Mouse (Mus musculus): ENCODE data around the gene Rho.

The Rho gene

DNA sequence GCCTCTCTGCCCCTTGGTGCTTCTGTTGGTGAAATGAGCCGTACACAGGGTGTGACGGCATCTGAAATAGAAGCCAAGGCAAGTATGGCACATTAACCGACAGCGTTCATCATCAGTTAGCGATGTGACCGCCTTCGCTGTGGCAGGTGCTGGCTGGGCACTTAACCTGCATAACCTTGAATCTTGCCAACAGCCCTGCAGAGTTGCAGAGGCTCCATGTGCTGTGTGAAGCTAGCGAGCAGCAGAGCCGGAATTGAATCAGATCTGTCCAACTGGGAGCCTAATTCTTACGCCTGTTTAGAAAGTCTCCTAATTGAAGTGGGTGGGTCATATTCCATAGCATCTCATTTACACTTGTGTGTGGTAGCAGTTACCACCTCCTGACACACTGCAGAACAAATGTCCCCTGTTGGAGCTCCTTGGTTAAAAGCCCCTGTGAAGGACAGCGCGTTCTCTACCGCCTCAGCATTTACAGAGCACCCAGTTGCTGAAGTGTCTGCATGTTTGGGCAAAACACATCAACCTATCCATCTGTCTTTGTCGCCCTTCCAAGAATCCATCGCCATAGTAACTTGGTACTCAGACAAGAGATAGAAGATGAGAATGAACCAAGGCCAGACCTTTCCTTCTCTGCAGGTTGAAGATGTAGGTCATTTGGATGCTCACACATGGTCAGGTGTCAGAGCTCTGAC is 16.9 kb upstream of the Rho start:
- in situ Hi-C loops (cut with MboI): no loop called here

DNA sequence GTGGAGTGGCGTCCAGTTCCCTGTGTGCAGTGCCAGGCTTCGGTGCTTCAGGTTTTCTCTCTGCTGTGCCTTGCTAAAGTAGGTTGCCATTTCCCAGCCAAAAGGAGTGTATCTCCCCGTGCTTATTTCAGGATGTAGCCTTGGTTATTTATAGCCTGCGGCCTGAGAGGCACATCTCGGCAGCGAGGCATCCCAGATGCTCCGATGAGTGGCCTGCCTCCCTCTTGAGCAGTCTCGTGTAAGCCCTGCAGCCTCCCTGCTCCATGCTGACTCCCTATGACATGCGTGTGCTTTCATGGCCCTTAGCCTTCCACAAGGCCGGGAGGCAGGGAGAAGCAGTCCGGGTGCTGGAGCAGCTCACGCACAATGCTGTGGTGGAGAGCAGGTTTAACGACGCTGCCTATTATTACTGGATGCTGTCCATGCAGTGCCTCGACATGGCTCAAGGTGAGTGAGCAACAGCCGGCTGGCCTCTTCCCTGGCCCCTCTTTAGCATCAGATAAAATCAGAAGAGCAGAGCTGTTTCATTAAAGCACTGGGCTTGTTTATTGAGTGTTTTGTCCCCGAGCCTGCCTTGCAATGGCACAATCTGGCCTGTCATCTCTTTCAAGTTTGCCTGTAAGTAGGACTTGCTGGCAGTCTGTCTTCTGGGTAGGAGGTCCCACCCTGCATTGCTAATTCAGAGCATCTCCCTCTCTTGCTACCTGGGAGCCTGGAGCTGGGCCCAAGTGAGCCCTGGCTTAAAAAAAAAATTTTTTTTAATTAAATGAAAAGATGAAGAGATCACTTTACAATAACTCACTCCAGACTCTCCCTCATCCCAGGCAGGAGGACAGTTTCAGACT is 15.7 kb upstream of the Rho start:
- in situ Hi-C loops (cut with MboI): no loop called here

DNA sequence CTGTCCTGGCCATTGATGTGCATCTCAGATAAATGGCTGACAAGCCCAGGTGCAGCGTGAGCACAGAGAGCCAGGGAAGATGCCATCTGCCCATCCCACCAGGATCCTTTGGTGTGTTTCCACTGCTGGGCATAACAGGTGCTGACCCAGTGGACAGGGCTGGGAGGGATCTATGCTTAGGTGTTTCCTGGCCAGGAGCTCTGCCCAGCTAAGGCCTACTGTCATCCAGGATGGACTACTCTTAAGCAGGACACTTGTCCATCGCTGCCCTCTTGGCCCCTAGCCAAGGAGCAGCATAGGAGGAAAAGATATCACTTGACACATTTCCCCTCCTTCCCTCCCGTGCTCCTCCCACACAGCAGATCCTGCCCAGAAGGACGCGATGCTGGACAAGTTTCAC is 14.9 kb upstream of the Rho start:
- in situ Hi-C loops (cut with MboI): no loop called here

DNA sequence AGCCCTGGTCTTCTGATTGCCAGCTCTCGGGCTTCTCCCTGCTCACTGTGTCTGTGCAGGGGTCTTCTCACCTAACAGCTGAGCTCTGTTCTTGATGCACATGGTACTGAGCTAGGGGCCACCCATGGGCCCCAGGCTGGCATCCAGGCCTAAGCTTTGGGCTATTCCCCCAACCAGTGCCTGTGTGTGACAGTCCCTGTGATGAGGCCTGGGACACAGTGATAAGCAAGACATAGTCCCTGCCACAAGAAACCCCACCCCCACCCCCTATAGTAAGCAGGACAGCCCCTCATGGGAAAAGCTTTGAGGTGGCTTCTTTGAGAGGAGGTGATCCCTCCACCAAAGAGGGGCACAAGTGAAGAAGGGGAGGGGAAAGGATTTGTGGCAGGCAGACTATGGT is 12.9 kb upstream of the Rho start:
- in situ Hi-C loops (cut with MboI): no loop called here

GRCm38 (mm10) chr6:115919876-115920275 is 11.7 kb upstream of the Rho start:
- in situ Hi-C loops (cut with MboI): no loop called here

DNA sequence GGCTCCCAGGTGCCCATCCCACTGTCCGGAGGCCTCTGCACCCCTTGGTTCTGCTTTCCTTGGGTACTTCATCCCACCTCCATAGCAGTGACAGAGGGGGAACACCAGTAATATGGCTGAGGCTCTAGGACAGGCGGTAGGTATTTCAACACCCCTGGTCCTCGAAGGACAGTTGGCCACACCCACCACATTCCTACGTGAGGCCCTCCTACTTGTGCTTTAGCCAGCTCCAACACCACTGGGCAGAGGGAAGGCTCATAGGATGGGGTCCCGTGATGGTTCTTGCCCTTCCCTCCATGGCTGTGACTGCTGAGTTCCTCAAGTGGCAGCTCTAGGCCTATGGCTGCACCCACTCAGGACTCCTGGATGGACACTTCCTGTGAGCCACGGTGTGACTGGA is 6.7 kb upstream of the Rho start:
- in situ Hi-C loops (cut with MboI): no loop called here

DNA sequence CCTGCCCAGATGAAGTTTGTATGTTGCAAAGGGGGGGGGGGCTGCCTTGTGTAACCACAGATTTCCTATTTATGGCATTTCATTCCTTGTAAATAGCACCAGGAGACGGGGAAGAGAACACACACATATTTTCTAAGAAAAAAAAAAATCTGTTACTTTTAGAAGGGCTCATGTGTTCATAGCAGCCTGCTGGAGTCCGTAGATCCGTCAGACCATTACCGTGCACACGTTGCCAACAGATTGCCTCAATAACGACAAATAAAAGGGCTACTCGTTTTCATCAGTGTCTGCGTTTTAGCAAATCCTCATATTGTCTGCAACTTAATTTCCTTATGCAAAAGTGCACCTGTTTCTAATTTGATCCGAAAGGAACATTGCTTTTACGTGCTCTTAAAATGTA is 5.1 kb upstream of the Rho start:
- in situ Hi-C loops (cut with MboI): no loop called here

DNA sequence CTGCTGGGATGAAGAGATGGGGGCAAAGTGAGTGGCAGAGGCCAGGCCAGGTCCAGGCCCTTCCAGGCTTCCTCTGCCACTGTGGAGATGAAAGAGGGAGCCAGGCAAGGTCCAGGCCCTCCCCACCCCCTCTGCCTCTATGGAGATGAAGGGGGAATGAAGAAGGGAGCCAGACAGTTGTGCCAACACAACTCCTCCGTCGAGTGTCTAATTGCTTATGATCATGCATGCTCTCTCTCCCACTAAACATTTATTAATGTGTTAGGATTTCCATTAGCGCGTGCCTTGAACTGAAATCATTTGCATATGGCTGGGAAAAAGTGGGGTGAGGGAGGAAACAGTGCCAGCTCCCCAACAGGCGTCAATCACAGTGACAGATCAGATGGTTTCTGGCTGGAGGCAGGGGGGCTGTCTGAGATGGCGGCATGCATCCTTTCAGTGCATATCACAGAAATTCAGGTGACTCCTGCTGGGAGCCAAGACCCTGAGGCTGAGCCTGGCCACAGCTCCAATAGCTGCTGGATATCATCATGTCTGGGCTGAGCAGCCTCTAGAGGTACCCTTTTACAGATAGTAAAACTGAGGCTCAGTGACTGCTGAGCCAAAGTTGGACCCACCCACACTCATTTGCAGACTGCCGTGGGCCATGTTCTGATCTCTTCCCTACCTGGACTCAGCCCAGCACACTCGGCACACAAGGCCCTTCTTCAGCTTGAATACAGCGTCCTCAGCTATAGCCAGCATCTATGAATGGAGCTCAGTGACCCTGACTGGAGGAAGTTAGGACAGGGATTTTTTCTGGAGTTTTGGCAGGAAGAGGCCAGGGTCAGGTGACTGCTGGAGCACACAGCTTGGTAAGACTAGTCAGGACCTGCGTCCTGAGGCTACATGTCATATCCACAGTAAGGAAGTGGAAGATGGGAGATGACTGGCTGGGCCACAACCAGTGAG is 4.0 kb upstream of the Rho start:
- in situ Hi-C loops (cut with MboI): no loop called here

- in situ Hi-C loops (cut with MboI): no loop called here
These were observed 1.5 kb upstream of the Rho start for GRCm38 (mm10) chr6:115930018-115930417.

- in situ Hi-C loops (cut with MboI): no loop called here
These were observed 843 bp downstream of the Rho start for GRCm38 (mm10) chr6:115932391-115932790.

- in situ Hi-C loops (cut with MboI): no loop called here
These were observed 4.0 kb downstream of the Rho start for GRCm38 (mm10) chr6:115935544-115935943.

GRCm38 (mm10) chr6:115938011-115938410 is 6.5 kb downstream of the Rho start:
- in situ Hi-C loops (cut with MboI): no loop called here

DNA sequence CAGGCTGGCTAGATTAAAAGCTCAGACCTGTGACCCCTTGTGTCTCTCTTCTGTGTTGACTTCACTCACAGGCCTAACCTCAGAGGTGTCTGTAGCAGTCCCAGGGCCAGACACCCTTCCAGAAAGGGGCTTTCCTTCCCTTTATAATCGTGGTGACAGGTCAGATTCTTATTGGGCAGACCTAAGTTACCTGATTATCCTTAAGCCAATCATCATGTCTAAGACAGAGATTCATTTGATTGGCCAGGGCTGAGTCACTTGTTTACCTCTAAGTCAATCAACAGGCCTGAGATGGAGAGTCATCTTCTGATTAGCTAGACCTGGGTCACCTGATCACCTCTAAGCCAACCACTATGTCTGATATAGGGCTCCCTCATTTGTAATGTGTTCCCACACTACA is 7.2 kb downstream of the Rho start:
- in situ Hi-C loops (cut with MboI): no loop called here

DNA sequence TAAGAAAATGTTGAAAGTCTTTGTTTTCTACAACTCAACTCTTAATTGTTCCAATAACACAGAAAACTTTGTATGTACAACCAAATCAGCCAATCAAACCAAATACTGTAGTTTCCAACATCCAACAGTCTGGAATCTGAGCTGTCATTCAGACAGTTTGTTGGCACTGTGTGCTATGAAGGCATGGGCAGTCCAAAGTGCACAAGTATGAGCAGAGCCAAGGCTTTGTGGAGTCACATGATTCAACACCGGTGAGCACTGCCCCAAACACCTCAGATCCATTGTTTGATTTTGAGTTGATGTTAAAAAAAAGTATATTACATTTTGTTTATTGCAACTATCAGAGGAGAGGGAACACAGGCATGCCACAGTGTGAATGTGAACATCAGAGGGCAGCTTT is 9.1 kb downstream of the Rho start:
- in situ Hi-C loops (cut with MboI): no loop called here

- in situ Hi-C loops (cut with MboI): no loop called here
These were observed 9.6 kb downstream of the Rho start for GRCm38 (mm10) chr6:115941128-115941527.

DNA sequence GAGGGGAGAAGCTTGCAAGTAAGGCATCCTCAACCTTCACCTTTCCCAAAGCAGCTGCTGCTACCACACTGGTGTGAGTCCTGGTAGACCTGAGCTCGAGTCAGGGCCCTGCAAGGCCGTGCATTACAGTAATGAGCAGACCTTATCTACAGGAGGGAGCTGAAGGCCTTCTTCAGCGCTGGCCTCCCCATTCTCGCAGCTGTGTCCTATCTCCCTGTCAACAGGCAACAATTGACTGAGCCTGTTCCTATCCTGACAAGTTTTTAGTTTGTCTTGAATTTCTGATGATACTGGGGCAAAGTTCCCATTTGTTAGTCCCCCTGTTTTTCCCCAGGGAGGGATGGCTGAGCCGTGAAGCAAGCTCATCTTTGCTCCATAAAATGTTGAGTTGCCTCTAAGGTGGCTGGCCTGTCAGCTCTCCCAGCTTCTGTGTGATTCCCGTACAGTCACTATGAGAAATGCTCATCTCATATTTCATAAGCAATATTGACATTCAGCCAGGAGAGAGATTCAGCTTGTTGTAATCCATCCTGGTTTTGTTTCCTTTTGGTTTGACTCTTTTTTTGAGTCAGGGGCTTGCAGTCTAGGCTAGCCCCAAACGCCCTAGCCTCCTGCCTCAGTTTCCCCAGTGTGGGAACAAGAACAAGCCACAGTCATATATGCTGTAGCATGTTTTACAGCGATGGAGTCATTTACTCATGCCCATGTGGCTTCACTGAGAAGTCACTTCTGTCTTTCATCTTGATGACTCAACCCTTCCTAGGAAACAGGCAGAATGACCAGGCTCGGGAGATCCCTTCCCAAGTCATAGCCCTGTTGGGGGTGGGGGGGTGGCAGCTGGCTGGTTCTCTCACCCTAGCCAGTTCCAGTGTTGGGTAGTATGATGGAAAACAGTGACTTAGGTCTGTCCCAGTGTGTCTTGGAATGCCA is 12.2 kb downstream of the Rho start:
- in situ Hi-C loops (cut with MboI): no loop called here

DNA sequence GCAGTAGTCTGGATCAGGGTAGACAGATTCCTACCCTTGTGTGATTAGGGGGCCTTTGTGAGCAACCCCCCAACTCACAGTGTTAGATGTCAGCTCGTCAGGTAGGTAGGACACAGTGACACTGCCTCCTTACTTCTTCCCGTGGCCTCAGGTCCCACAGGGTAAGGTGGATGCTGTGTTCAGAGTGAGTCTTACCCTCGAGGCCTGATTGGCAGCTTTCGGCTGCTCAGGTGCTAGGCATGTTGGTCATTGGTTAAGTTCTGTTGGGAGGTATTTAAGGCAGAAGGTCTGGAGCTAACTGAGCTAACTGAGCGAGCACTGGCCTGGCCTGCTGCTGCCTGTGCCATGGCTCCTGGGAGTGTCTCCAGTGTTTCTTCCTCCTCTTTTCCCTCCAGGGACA is 13.1 kb downstream of the Rho start, which contains the start of gene H1foo:
Gene H1foo (plus strand): TSS at position 301 of the 400 bp plus-strand sequence.
- in situ Hi-C loops (cut with MboI): no loop called here

DNA sequence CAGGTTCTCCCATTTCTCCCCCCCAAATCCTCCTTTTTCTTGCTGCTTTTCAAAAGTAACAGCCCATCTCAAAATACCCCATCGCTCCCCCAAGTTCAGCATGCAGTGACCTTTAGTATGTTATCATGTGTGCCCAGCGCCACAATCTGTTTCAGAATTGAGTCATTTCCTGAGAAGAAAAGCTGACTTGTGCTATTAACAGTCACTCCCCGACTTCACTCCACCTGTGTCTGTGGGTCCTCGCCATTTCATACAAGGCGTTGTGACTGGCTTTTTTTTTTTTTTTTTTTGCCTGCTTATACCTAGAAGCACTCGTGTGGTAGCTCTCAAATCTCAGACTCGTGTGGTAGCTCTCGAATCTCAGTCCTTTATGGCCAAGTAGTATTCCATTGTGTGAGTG is 14.1 kb downstream of the Rho start:
- in situ Hi-C loops (cut with MboI): no loop called here

DNA sequence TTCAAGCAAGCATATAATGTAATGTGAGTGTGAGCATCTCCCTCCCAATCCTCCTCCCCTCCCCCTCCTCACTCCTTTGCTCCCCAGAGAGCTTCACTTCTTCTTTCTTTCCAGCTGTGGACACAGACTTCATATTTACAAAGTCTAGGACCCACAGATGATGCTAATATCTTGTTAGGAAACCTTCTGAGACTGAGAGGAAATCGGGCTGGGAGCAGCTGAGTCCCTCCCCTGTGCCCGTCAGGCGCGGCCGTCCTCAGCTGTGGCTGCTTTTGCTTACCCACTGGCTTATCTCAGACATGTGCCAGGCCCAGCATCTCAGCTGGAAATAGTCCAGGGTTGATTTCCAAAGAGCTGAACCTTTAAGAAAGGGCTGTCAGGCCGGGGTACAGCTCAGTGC is 14.8 kb downstream of the Rho start:
- in situ Hi-C loops (cut with MboI): no loop called here

DNA sequence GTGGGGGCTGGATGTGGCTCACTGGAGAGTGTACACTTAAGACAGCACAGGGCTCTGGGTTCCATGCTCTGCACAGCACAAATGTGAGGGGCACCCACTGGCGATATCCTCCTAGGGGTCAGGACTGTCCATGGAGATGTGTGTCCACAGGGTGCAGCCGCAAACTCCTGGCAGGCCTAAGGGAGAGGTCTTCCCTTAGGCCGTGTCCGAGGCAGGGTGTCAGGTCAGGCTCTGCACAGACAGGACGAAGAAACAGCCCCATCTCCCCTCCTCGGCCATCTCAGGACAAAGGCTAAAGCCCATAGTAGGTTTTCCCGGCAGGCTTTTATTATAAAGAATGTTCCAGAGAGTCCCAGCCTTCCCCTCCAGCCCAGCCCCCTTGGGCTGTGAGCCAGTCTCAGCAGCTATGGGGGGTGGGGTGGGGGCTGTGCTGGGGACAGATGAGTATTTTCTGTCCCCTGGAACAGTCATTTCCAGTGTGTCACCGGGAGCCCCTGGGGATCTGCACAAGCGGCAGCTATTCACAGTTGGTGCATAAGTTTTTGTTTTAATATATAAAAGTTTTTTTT is 23.0 kb downstream of the Rho start:
- in situ Hi-C loops (cut with MboI): no loop called here

- in situ Hi-C loops (cut with MboI): no loop called here
These were observed 23.6 kb downstream of the Rho start for GRCm38 (mm10) chr6:115955169-115955568.
